Mouse (Mus musculus) ES-Bruce4 (cell line): ENCODE measurements around the gene Vwa7.

Experiments
- CTCF ChIP-seq: IDR thresholded peaks from one replicate; pipeline ENCODE4 v1.8.1; 2011; ENCODE audit warnings: low read depth, low read length
- POLR2A ChIP-seq: IDR thresholded peaks from one replicate; pipeline ENCODE4 v1.8.1; 2011; ENCODE audit warnings: low read length; ENCODE audit not compliant: insufficient read depth

- no peak for TF ChIP-seq POLR2A
- TF ChIP-seq CTCF = no peak
These were observed 48.0 kb downstream of the Vwa7 start for GRCm38 (mm10) chr17:35064378-35064877.
